In genomic region chr9:119130692-119131091, GRCm38 (mm10) we compare ENCODE assay signal across 32 mouse cellular contexts. TPM values are rescaled to one million over a fixed set of nuclear protein-coding genes. Genes with fewer than 3 reads are reported as not detected.
DNase-seq lines count a peak whose midpoint lies in the region; ATAC-seq and TF ChIP-seq lines count a peak whose summit lies in the region.
"Had no signal": no experiment of that assay in that cellular context is flagged by ENCODE, and none has a peak within 500 bp of the region (broad histone marks: within the 10 kb centered on the region; RNA-seq: fewer than 3 reads in every experiment).

No protein-coding gene starts in this region.

- no peak for ATAC-seq in kidney, embryonic 15.5 days (replicated peaks; ENCODE audit: low FRiP score)
- ATAC-seq in stomach, postnatal 0 days (ENCODE audit: low FRiP score, low TSS enrichment): peak; percentile 42; the same call in 1 of the 2 replicates
- ATAC-seq in cerebellum, adult (ENCODE audit: insufficient number of reproducible peaks, low FRiP score, low TSS enrichment): no peak
- ATAC-seq: CD4-positive, CD25-positive, alpha-beta regulatory T cell, adult 4 months; forebrain, embryonic 15.5 days; hindbrain, embryonic 16.5 days; Patski had no signal

- H3K4me2 ChIP-seq in kidney, embryonic 15.5 days: no peak overlapping the region
- no peak overlapping the region for H3K4me2 ChIP-seq in stomach, postnatal 0 days (replicated peaks; ENCODE audit: low read depth)
- H3K4me2 ChIP-seq: embryonic facial prominence, embryonic 13.5 days; forebrain, embryonic 12.5 days; forebrain, embryonic 15.5 days; heart, embryonic 12.5 days; heart, embryonic 15.5 days; hindbrain, embryonic 13.5 days had no signal

- no peak overlapping the region for H3K9ac ChIP-seq in kidney, embryonic 15.5 days
- no peak overlapping the region for H3K9ac ChIP-seq in stomach, postnatal 0 days (ENCODE audit: low read length)
- H3K9ac ChIP-seq: embryonic facial prominence, embryonic 13.5 days; forebrain, embryonic 12.5 days; forebrain, embryonic 15.5 days; heart, embryonic 12.5 days; heart, embryonic 15.5 days; hindbrain, embryonic 13.5 days had no signal

- WGBS in kidney, embryonic 15.5 days: 55% methylated on average over 5 of the region's 5 CpGs
- 34% methylated on average over 5 of the region's 5 CpGs for WGBS in stomach, postnatal 0 days

- no peak overlapping the region for H3K4me3 ChIP-seq in kidney, embryonic 15.5 days (replicated peaks)
- no peak overlapping the region for H3K4me3 ChIP-seq in stomach, postnatal 0 days (ENCODE audit: low read depth, low read length)
- H3K4me3 ChIP-seq: embryonic facial prominence, embryonic 10.5 days; embryonic facial prominence, embryonic 13.5 days; erythroblast, embryonic 14.5 days; forebrain, embryonic 12.5 days; forebrain, embryonic 15.5 days; heart, embryonic 12.5 days; heart, embryonic 15.5 days; hindbrain, embryonic 10.5 days; hindbrain, embryonic 13.5 days had no signal

- H3K27me3 ChIP-seq in kidney, embryonic 15.5 days: no peaks in the 10 kb centered on the region
- no peaks in the 10 kb centered on the region for H3K27me3 ChIP-seq in stomach, postnatal 0 days (ENCODE audit: control insufficient read depth, insufficient read depth, low read length)
- H3K27me3 ChIP-seq: embryonic facial prominence, embryonic 13.5 days; forebrain, embryonic 12.5 days; forebrain, embryonic 15.5 days; heart, embryonic 15.5 days; hindbrain, embryonic 13.5 days; Patski had no signal

- no peak for TF ChIP-seq EP300 in stomach, postnatal 0 days (optimal IDR thresholded peaks at IDR 0.05)

- H3K36me3 ChIP-seq in kidney, embryonic 15.5 days: no peaks in the 10 kb centered on the region
- no peaks in the 10 kb centered on the region for H3K36me3 ChIP-seq in stomach, postnatal 0 days (ENCODE audit: control insufficient read depth, insufficient read depth, low read length)
- H3K36me3 ChIP-seq: embryonic facial prominence, embryonic 10.5 days; embryonic facial prominence, embryonic 13.5 days; forebrain, embryonic 12.5 days; forebrain, embryonic 15.5 days; heart, embryonic 12.5 days; heart, embryonic 15.5 days; hindbrain, embryonic 10.5 days; hindbrain, embryonic 13.5 days had no signal

- no peak for TF ChIP-seq CTCF in stomach, postnatal 0 days (IDR thresholded peaks at IDR 0.05; ENCODE audit: low read depth)

- no peaks in the 10 kb centered on the region for H3K9me3 ChIP-seq in kidney, embryonic 15.5 days (replicated peaks)
- H3K9me3 ChIP-seq in stomach, postnatal 0 days (ENCODE audit: control insufficient read depth, low read length): no peaks in the 10 kb centered on the region
- H3K9me3 ChIP-seq: embryonic facial prominence, embryonic 10.5 days; embryonic facial prominence, embryonic 13.5 days; forebrain, embryonic 12.5 days; forebrain, embryonic 15.5 days; heart, embryonic 12.5 days; heart, embryonic 15.5 days; hindbrain, embryonic 10.5 days; hindbrain, embryonic 13.5 days had no signal

- H3K27ac ChIP-seq in kidney, embryonic 15.5 days: no peak overlapping the region
- H3K27ac ChIP-seq in stomach, postnatal 0 days (replicated peaks): no peak overlapping the region
- H3K27ac ChIP-seq: embryonic facial prominence, embryonic 13.5 days; forebrain, embryonic 12.5 days; forebrain, embryonic 15.5 days; heart, embryonic 15.5 days; hindbrain, embryonic 13.5 days had no signal

- H3K4me1 ChIP-seq in kidney, embryonic 15.5 days: peaks cover 11% of the 10 kb centered on the region; the same call in 1 of the 2 replicates
- H3K4me1 ChIP-seq in stomach, postnatal 0 days (replicated peaks; ENCODE audit: control insufficient read depth, insufficient read depth): no peaks in the 10 kb centered on the region
- H3K4me1 ChIP-seq: embryonic facial prominence, embryonic 13.5 days; forebrain, embryonic 12.5 days; forebrain, embryonic 15.5 days; heart, embryonic 12.5 days; heart, embryonic 15.5 days; hindbrain, embryonic 13.5 days had no signal

- DNase-seq in kidney, adult 8-10 months: peak; percentile 36 to 49
- DNase-seq in kidney, postnatal 36 days: no peak
- peak; percentile 29 for DNase-seq in kidney, postnatal 10 days
- peak; percentile 33 for DNase-seq in MEL-GATA-1-ER (ENCODE audit: extremely low read depth, low read depth)
- no peak for DNase-seq in stomach, postnatal 0 days (ENCODE audit: low spot score)
- DNase-seq: adrenal gland, postnatal 10 days; adrenal gland, postnatal 36 days; cerebellum, adult 11-12 months; cerebellum, adult 8-10 months; cerebellum, postnatal 10 days; cerebellum, postnatal 36 days; embryo, embryonic 11 days; gastrocnemius, postnatal 25 days; heart, adult 18-20 months; heart, postnatal 10 days; heart, postnatal 36 days had no signal

RNA-seq across cellular contexts. Expression of gene Acaa1b, which starts 26.2 kb away (rescaled TPM):
- 26.9 and 30.5 TPM in 2 replicates for polyA plus RNA-seq in kidney, embryonic 15.5 days (2015; fragmentation: Nextera tagmentation; extraction: Ambion mirVana)
- 10.7 and 11.2 TPM in 2 replicates for polyA plus RNA-seq in stomach, postnatal 0 days (2015; fragmentation: Nextera tagmentation; extraction: Ambion mirVana)
- polyA plus RNA-seq: CD4-positive, CD25-positive, alpha-beta regulatory T cell, adult 4 months had no signal

RNA-seq across cellular contexts. Expression of gene Gm47289, which starts 28.3 kb away (rescaled TPM):
- polyA plus RNA-seq in kidney, embryonic 15.5 days (2015; fragmentation: Nextera tagmentation; extraction: Ambion mirVana): not detected in 2 replicates
- polyA plus RNA-seq in stomach, postnatal 0 days (2015; fragmentation: Nextera tagmentation; extraction: Ambion mirVana): not detected in 2 replicates
- polyA plus RNA-seq: C2C12; CD4-positive, CD25-positive, alpha-beta regulatory T cell, adult 4 months; cortical plate, adult 2 months; embryonic facial prominence, embryonic 10.5 days; embryonic facial prominence, embryonic 13.5 days; erythroblast, embryonic 14.5 days; forebrain, embryonic 12.5 days; forebrain, embryonic 15.5 days; heart, embryonic 12.5 days; heart, embryonic 15.5 days; hindbrain, embryonic 10.5 days; hindbrain, embryonic 13.5 days; hindbrain, embryonic 16.5 days; Patski had no signal

RNA-seq across cellular contexts. Expression of gene Dlec1, which starts 28.4 kb away (rescaled TPM):
- 2.6 and 6.2 TPM in 2 replicates for polyA plus RNA-seq in kidney, embryonic 15.5 days (2015; fragmentation: Nextera tagmentation; extraction: Ambion mirVana)
- 0.18 TPM in 2 replicates for polyA plus RNA-seq in stomach, postnatal 0 days (2015; fragmentation: Nextera tagmentation; extraction: Ambion mirVana)
- polyA plus RNA-seq: CD4-positive, CD25-positive, alpha-beta regulatory T cell, adult 4 months; erythroblast, embryonic 14.5 days had no signal

RNA-seq across cellular contexts. Expression of gene Plcd1, which starts 37.4 kb away (rescaled TPM):
- 20.0 and 20.1 TPM in 2 replicates for polyA plus RNA-seq in kidney, embryonic 15.5 days (2015; fragmentation: Nextera tagmentation; extraction: Ambion mirVana)
- 35.3 and 39.2 TPM in 2 replicates for polyA plus RNA-seq in stomach, postnatal 0 days (2015; fragmentation: Nextera tagmentation; extraction: Ambion mirVana)

Comparison
In these comparisons a context has a peak if more than half of its experiments do, and no peak if none do; other contexts are left out.
1. DNase-seq: peak in kidney, adult 8-10 months (2 of 2), kidney, postnatal 10 days (single experiment) and MEL-GATA-1-ER (single experiment); none in kidney, postnatal 36 days (0 of 2) and stomach, postnatal 0 days (single experiment).